Mouse (Mus musculus): ENCODE results near the gene Rnf31.

DNA sequence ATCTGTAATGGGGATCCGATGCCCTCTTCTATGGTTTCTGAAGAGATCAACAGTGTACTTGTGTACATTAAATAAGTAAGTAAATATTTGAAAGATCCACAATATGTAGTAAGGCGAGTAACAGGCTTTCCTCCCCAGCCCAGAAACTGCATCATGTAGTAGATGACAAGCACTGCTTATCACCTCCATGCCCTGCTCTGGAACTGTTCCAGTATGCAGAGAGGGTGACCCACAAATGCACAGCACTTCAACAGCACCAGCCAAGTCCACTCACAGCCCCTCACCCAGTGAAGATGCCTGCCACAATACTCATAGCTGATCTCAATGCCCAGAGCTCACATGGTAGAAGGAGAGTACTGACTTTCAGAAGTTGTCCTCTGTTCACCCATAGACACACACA lies 20.9 kb upstream of the Rnf31 start:
- TF ChIP-seq EP300 (IDR thresholded peaks at IDR 0.05; ENCODE audit: low read depth in 1 of 2, low read length in 2 of 2) (no peak), MYB (IDR thresholded peaks at IDR 0.05; ENCODE audit: low read depth, low read length) (no peak), CTCF (IDR thresholded peaks at IDR 0.05 in 2 of 3, conservative IDR thresholded peaks at IDR 0.05 in 1 of 3; ENCODE audit: control insufficient read depth in 1 of 3, insufficient read depth in 1 of 3, low read depth in 2 of 3, low read length in 3 of 3, poor library complexity in 1 of 3, severe bottlenecking in 1 of 3) (no peak), GATA1 (IDR thresholded peaks at IDR 0.05; ENCODE audit: low read depth, low read length) (no peak), ZKSCAN1 (IDR thresholded peaks at IDR 0.05; ENCODE audit: low read depth, low read length) (no peak), CHD1 (IDR thresholded peaks at IDR 0.05; ENCODE audit: low read depth, low read length) (no peak), MAZ (IDR thresholded peaks at IDR 0.05; ENCODE audit: low read depth, low read length) (no peak), MAFK (IDR thresholded peaks at IDR 0.05; ENCODE audit: borderline replicate concordance, low read depth, low read length) (no peak), BHLHE40 (IDR thresholded peaks at IDR 0.05; ENCODE audit: borderline replicate concordance, low read depth, low read length) (no peak), ZMIZ1 (IDR thresholded peaks at IDR 0.05; ENCODE audit: low read depth, low read length) (no peak), POLR2A (IDR thresholded peaks at IDR 0.05; ENCODE audit: control insufficient read depth in 1 of 2, insufficient read depth in 1 of 2, low read depth in 1 of 2, low read length in 2 of 2, poor library complexity in 1 of 2) (no peak), HCFC1 (IDR thresholded peaks at IDR 0.05; ENCODE audit: low read depth, low read length) (no peak)
